Mouse (Mus musculus) embryo, embryonic 10.5 days (tissue): ENCODE data around the gene Kcnj3.

Experiments
- DNase-seq: peaks from one replicate; pipeline ENCODE4 v3.0.0-alpha.2; 2015; ENCODE audit warnings: low spot score

The Kcnj3 gene

GRCm38 (mm10) chr2:55505712-55506111 is 69.9 kb downstream of the Kcnj3 start:
- DNase-seq = no peak

GRCm38 (mm10) chr2:55517297-55517696 is 81.5 kb downstream of the Kcnj3 start:
- no peak for DNase-seq

- DNase-seq = no peak
Observed at GRCm38 (mm10) chr2:55532738-55533491, 97.1 kb downstream of the Kcnj3 start.

- no peak for DNase-seq
Observed at GRCm38 (mm10) chr2:55534946-55535345, 99.2 kb downstream of the Kcnj3 start.

- no peak for DNase-seq
Observed at GRCm38 (mm10) chr2:55535482-55535881, 99.7 kb downstream of the Kcnj3 start.

GRCm38 (mm10) chr2:55547612-55548011 is 111.8 kb downstream of the Kcnj3 start:
- DNase-seq = no peak

GRCm38 (mm10) chr2:55558368-55558985 is 122.7 kb downstream of the Kcnj3 start:
- DNase-seq = no peak

GRCm38 (mm10) chr2:55569291-55569690 is 133.5 kb downstream of the Kcnj3 start:
- no peak for DNase-seq

- DNase-seq = no peak
Observed at GRCm38 (mm10) chr2:55571425-55571824, 135.7 kb downstream of the Kcnj3 start.

GRCm38 (mm10) chr2:55580286-55580685 is 144.5 kb downstream of the Kcnj3 start:
- no peak for DNase-seq

- no peak for DNase-seq
Observed at GRCm38 (mm10) chr2:55591226-55591988, 155.6 kb downstream of the Kcnj3 start.
